Mouse (Mus musculus): ENCODE data around the gene Olfr1191-ps1. TPM values are rescaled to one million over a fixed set of nuclear protein-coding genes. Genes with fewer than 3 reads are reported as not detected.

Gene Olfr1191-ps1
- polyA plus RNA-seq (2015; fragmentation: Nextera tagmentation; extraction: Ambion mirVana): not detected in 2 replicates

GRCm38 (mm10) chr2:88640242-88640641, at the start of gene Olfr1191-ps1:
TSS of gene Olfr1191-ps1 (plus strand) at chr2:88640542.

GRCm38 (mm10) chr2:88648209-88648608, 7.9 kb downstream of the Olfr1191-ps1 start, which contains the start of gene Olfr1192-ps1:
TSS of gene Olfr1192-ps1 (plus strand) at chr2:88648509.

GRCm38 (mm10) chr2:88675328-88675727, 35.0 kb downstream of the Olfr1191-ps1 start, which contains the start of gene Olfr1193:
TSS of gene Olfr1193 (plus strand) at chr2:88675628.

GRCm38 (mm10) chr2:88689087-88689486, 48.7 kb downstream of the Olfr1191-ps1 start, which contains the start of gene Olfr1195:
TSS of gene Olfr1195 (minus strand) at chr2:88689187.

Other genes with a start within 250 kb of the Olfr1191-ps1 start
- not detected in 2 replicates for gene Olfr1179, start 234.1 kb upstream of the Olfr1191-ps1 start, polyA plus RNA-seq (2015; fragmentation: Nextera tagmentation; extraction: Ambion mirVana)
- gene Olfr1180, start 221.4 kb upstream of the Olfr1191-ps1 start, polyA plus RNA-seq (2015; fragmentation: Nextera tagmentation; extraction: Ambion mirVana): not detected in 2 replicates
- gene Olfr1181, start 214.4 kb upstream of the Olfr1191-ps1 start, polyA plus RNA-seq (2015; fragmentation: Nextera tagmentation; extraction: Ambion mirVana): not detected in 2 replicates
- gene Gm13757, start 191.4 kb upstream of the Olfr1191-ps1 start, polyA plus RNA-seq (2015; fragmentation: Nextera tagmentation; extraction: Ambion mirVana): not detected in 2 replicates
- not detected in 2 replicates for gene Olfr1183, start 185.7 kb upstream of the Olfr1191-ps1 start, polyA plus RNA-seq (2015; fragmentation: Nextera tagmentation; extraction: Ambion mirVana)
- gene Olfr1184, start 156.9 kb upstream of the Olfr1191-ps1 start, polyA plus RNA-seq (2015; fragmentation: Nextera tagmentation; extraction: Ambion mirVana): not detected in 2 replicates
- gene Olfr1185-ps1, start 147.2 kb upstream of the Olfr1191-ps1 start, polyA plus RNA-seq (2015; fragmentation: Nextera tagmentation; extraction: Ambion mirVana): not detected in 2 replicates
- gene Olfr1186, start 122.0 kb upstream of the Olfr1191-ps1 start, polyA plus RNA-seq (2015; fragmentation: Nextera tagmentation; extraction: Ambion mirVana): not detected in 2 replicates
- gene Olfr1188, start 83.6 kb upstream of the Olfr1191-ps1 start, polyA plus RNA-seq (2015; fragmentation: Nextera tagmentation; extraction: Ambion mirVana): not detected in 2 replicates
- gene Olfr1189, start 54.1 kb upstream of the Olfr1191-ps1 start, polyA plus RNA-seq (2015; fragmentation: Nextera tagmentation; extraction: Ambion mirVana): not detected in 2 replicates
- not detected in 2 replicates for gene Olfr1192-ps1, start 8.0 kb downstream of the Olfr1191-ps1 start, polyA plus RNA-seq (2015; fragmentation: Nextera tagmentation; extraction: Ambion mirVana)
- gene Olfr1193, start 35.1 kb downstream of the Olfr1191-ps1 start, polyA plus RNA-seq (2015; fragmentation: Nextera tagmentation; extraction: Ambion mirVana): not detected in 2 replicates
- gene Olfr1195, start 48.6 kb downstream of the Olfr1191-ps1 start, polyA plus RNA-seq (2015; fragmentation: Nextera tagmentation; extraction: Ambion mirVana): not detected in 2 replicates
- not detected in 2 replicates for gene Olfr1196, start 64.1 kb downstream of the Olfr1191-ps1 start, polyA plus RNA-seq (2015; fragmentation: Nextera tagmentation; extraction: Ambion mirVana)
- gene Olfr1197, start 91.8 kb downstream of the Olfr1191-ps1 start, polyA plus RNA-seq (2015; fragmentation: Nextera tagmentation; extraction: Ambion mirVana): not detected in 2 replicates
- not detected in 2 replicates for gene Olfr1198, start 110.8 kb downstream of the Olfr1191-ps1 start, polyA plus RNA-seq (2015; fragmentation: Nextera tagmentation; extraction: Ambion mirVana)
- gene Olfr1199, start 119.9 kb downstream of the Olfr1191-ps1 start, polyA plus RNA-seq (2015; fragmentation: Nextera tagmentation; extraction: Ambion mirVana): not detected in 2 replicates
- not detected in 2 replicates for gene Olfr1200, start 129.9 kb downstream of the Olfr1191-ps1 start, polyA plus RNA-seq (2015; fragmentation: Nextera tagmentation; extraction: Ambion mirVana)
- not detected in 2 replicates for gene Olfr1201, start 152.5 kb downstream of the Olfr1191-ps1 start, polyA plus RNA-seq (2015; fragmentation: Nextera tagmentation; extraction: Ambion mirVana)
- not detected in 2 replicates for gene Olfr1202, start 174.0 kb downstream of the Olfr1191-ps1 start, polyA plus RNA-seq (2015; fragmentation: Nextera tagmentation; extraction: Ambion mirVana)
- not detected in 2 replicates for gene Olfr1205, start 189.2 kb downstream of the Olfr1191-ps1 start, polyA plus RNA-seq (2015; fragmentation: Nextera tagmentation; extraction: Ambion mirVana)
- not detected in 2 replicates for gene Olfr1204, start 208.8 kb downstream of the Olfr1191-ps1 start, polyA plus RNA-seq (2015; fragmentation: Nextera tagmentation; extraction: Ambion mirVana)
- gene Olfr1206, start 222.7 kb downstream of the Olfr1191-ps1 start, polyA plus RNA-seq (2015; fragmentation: Nextera tagmentation; extraction: Ambion mirVana): not detected in 2 replicates

Measured in skeletal muscle tissue, postnatal 0 days (tissue).